Mouse (Mus musculus): ENCODE measurements around the gene Gm21885. TPM values are rescaled to one million over a fixed set of nuclear protein-coding genes. Genes with fewer than 3 reads are reported as not detected.

Gm21885 gene
- polyA plus RNA-seq, 1 experiment: not detected

- Histone ChIP-seq H3K27ac (ENCODE audit: insufficient read depth, low read length) (no peak overlapping the region), H3K4me1 (ENCODE audit: control insufficient read depth, insufficient read depth, low read length) (no peaks in the 10 kb centered on the region), H3K4me3 (ENCODE audit: insufficient read depth, low read length) (no peak overlapping the region)
- TF ChIP-seq POLR2A (IDR thresholded peaks at IDR 0.05; ENCODE audit: extremely low read depth, insufficient read depth, low read length) (no peak), CTCF (IDR thresholded peaks at IDR 0.05; ENCODE audit: extremely low read depth, insufficient read depth, low read length) (no peak)
Observed at GRCm38 (mm10) chr11:94244385-94244784, 37.3 kb upstream of the Gm21885 start.

- no peak within 1 kb of the TSS for H3K27ac ChIP-seq (ENCODE audit: insufficient read depth, low read length)
Observed at GRCm38 (mm10) chr11:94245955-94246788, 35.5 kb upstream of the Gm21885 start, which contains the start of gene Wfikkn2. Wfikkn2 (minus strand) TSS chr11:94246005.

GRCm38 (mm10) chr11:94246789-94247061 lies 34.9 kb upstream of the Gm21885 start:
- Histone ChIP-seq H3K4me1 (ENCODE audit: control insufficient read depth, insufficient read depth, low read length) (no peaks in the 10 kb centered on the region), H3K27ac (ENCODE audit: insufficient read depth, low read length) (no peak overlapping the region), H3K4me3 (ENCODE audit: insufficient read depth, low read length) (no peak overlapping the region)
- TF ChIP-seq POLR2A (IDR thresholded peaks at IDR 0.05; ENCODE audit: extremely low read depth, insufficient read depth, low read length): no peak
- TF ChIP-seq CTCF (IDR thresholded peaks at IDR 0.05; ENCODE audit: extremely low read depth, insufficient read depth, low read length): no peak

More at GRCm38 (mm10) chr11:94245955-94246788, 35.5 kb upstream of the Gm21885 start, which contains the start of gene Wfikkn2:
- H3K4me1 ChIP-seq (ENCODE audit: control insufficient read depth, insufficient read depth, low read length): no peaks in the 10 kb centered on the region
- no peak within 1 kb of the TSS for H3K4me3 ChIP-seq (ENCODE audit: insufficient read depth, low read length)
- TF ChIP-seq POLR2A (IDR thresholded peaks at IDR 0.05; ENCODE audit: extremely low read depth, insufficient read depth, low read length) (no peak), CTCF (IDR thresholded peaks at IDR 0.05; ENCODE audit: extremely low read depth, insufficient read depth, low read length) (no peak)

- TF ChIP-seq CTCF (IDR thresholded peaks at IDR 0.05; ENCODE audit: extremely low read depth, insufficient read depth, low read length) (no peak), POLR2A (IDR thresholded peaks at IDR 0.05; ENCODE audit: extremely low read depth, insufficient read depth, low read length) (no peak)
- Histone ChIP-seq H3K4me3 (ENCODE audit: insufficient read depth, low read length) (no peak overlapping the region), H3K27ac (ENCODE audit: insufficient read depth, low read length) (no peak overlapping the region), H3K4me1 (ENCODE audit: control insufficient read depth, insufficient read depth, low read length) (no peaks in the 10 kb centered on the region)
Observed at GRCm38 (mm10) chr11:94253156-94253555, 28.5 kb upstream of the Gm21885 start.

GRCm38 (mm10) chr11:94253691-94254090 lies 28.0 kb upstream of the Gm21885 start:
- no peak for TF ChIP-seq POLR2A (IDR thresholded peaks at IDR 0.05; ENCODE audit: extremely low read depth, insufficient read depth, low read length)
- no peak for TF ChIP-seq CTCF (IDR thresholded peaks at IDR 0.05; ENCODE audit: extremely low read depth, insufficient read depth, low read length)
- H3K27ac ChIP-seq (ENCODE audit: insufficient read depth, low read length): no peak overlapping the region
- H3K4me3 ChIP-seq (ENCODE audit: insufficient read depth, low read length): no peak overlapping the region
- no peaks in the 10 kb centered on the region for H3K4me1 ChIP-seq (ENCODE audit: control insufficient read depth, insufficient read depth, low read length)

- Histone ChIP-seq H3K4me1 (ENCODE audit: control insufficient read depth, insufficient read depth, low read length) (no peaks in the 10 kb centered on the region), H3K27ac (ENCODE audit: insufficient read depth, low read length) (no peak overlapping the region), H3K4me3 (ENCODE audit: insufficient read depth, low read length) (no peak overlapping the region)
- TF ChIP-seq CTCF (IDR thresholded peaks at IDR 0.05; ENCODE audit: extremely low read depth, insufficient read depth, low read length): no peak
- no peak for TF ChIP-seq POLR2A (IDR thresholded peaks at IDR 0.05; ENCODE audit: extremely low read depth, insufficient read depth, low read length)
Observed at GRCm38 (mm10) chr11:94255733-94256132, 25.9 kb upstream of the Gm21885 start.

- TF ChIP-seq CTCF (IDR thresholded peaks at IDR 0.05; ENCODE audit: extremely low read depth, insufficient read depth, low read length) (no peak), POLR2A (IDR thresholded peaks at IDR 0.05; ENCODE audit: extremely low read depth, insufficient read depth, low read length) (no peak)
- no peaks in the 10 kb centered on the region for H3K4me1 ChIP-seq (ENCODE audit: control insufficient read depth, insufficient read depth, low read length)
- H3K27ac ChIP-seq (ENCODE audit: insufficient read depth, low read length): no peak overlapping the region
- no peak overlapping the region for H3K4me3 ChIP-seq (ENCODE audit: insufficient read depth, low read length)
Observed at GRCm38 (mm10) chr11:94257987-94258386, 23.7 kb upstream of the Gm21885 start.

- no peaks in the 10 kb centered on the region for H3K4me1 ChIP-seq (ENCODE audit: control insufficient read depth, insufficient read depth, low read length)
- H3K4me3 ChIP-seq (ENCODE audit: insufficient read depth, low read length): no peak overlapping the region
- TF ChIP-seq POLR2A (IDR thresholded peaks at IDR 0.05; ENCODE audit: extremely low read depth, insufficient read depth, low read length) (no peak), CTCF (IDR thresholded peaks at IDR 0.05; ENCODE audit: extremely low read depth, insufficient read depth, low read length) (no peak)
- no peak overlapping the region for H3K27ac ChIP-seq (ENCODE audit: insufficient read depth, low read length)
Observed at GRCm38 (mm10) chr11:94259814-94260213, 21.9 kb upstream of the Gm21885 start.

GRCm38 (mm10) chr11:94261585-94262370 lies 19.9 kb upstream of the Gm21885 start:
- no peak overlapping the region for H3K27ac ChIP-seq (ENCODE audit: insufficient read depth, low read length)
- peaks cover 4% of the 10 kb centered on the region for H3K4me1 ChIP-seq (ENCODE audit: control insufficient read depth, insufficient read depth, low read length)
- H3K4me3 ChIP-seq (ENCODE audit: insufficient read depth, low read length): no peak overlapping the region
- no peak for TF ChIP-seq CTCF (IDR thresholded peaks at IDR 0.05; ENCODE audit: extremely low read depth, insufficient read depth, low read length)
- no peak for TF ChIP-seq POLR2A (IDR thresholded peaks at IDR 0.05; ENCODE audit: extremely low read depth, insufficient read depth, low read length)

Data from cortical plate, adult 2 months (tissue).